Mouse (Mus musculus) heart, postnatal 10 days (tissue): ENCODE measurements around the gene Mat2a. TPM values are rescaled to one million over a fixed set of nuclear protein-coding genes. Genes with fewer than 3 reads are reported as not detected.
"Not testable (repeated sequence)": the region's sequence is repeated elsewhere in the genome, so short reads cannot be mapped to it uniquely, and the experiment has no call there.

ENCODE experiments used
- DNase-seq, 2 experiments: peaks; one replicate each; pipeline ENCODE4 v3.0.0; 2021
- intact Hi-C: fragments of 180-260 bp; cut with DNase I; formaldehyde crosslinking; loops from one replicate; pipeline ENCODE4 v1.15.1; 2025
- total RNA-seq, 2 experiments: library from RNA; stranded (reverse); gene quantifications; 2 replicates each; pipeline ENCODE4 v1.2.3; 2021

Mat2a gene
- 100 to 1,000 TPM; 204 to 226 TPM for total RNA-seq

- peak; percentile 96 for DNase-seq
- intact Hi-C loops, result loop anchor here (5.0 kb wide), 1 partner anchor 73 kb away; no protein-coding TSS in a partner anchor
Observed at GRCm38 (mm10) chr6:72439355-72440185, at the start of gene Mat2a. Mat2a (minus strand) TSS chr6:72439558.

- intact Hi-C loops, result no loop called here
- DNase-seq, result peak; percentile 68 to 69
Observed at GRCm38 (mm10) chr6:72488850-72489249, 49.5 kb upstream of the Mat2a start.

- intact Hi-C loops, result no loop called here
- DNase-seq, result no peak
Observed at GRCm38 (mm10) chr6:72487282-72487681, 47.9 kb upstream of the Mat2a start.

GRCm38 (mm10) chr6:72486307-72486706 is 46.9 kb upstream of the Mat2a start:
- intact Hi-C loops, result no loop called here
- DNase-seq, result no peak

- intact Hi-C loops, result no loop called here
- DNase-seq, result no peak
Observed at GRCm38 (mm10) chr6:72484887-72485286, 45.5 kb upstream of the Mat2a start.

GRCm38 (mm10) chr6:72482156-72482555 is 42.8 kb upstream of the Mat2a start:
- DNase-seq, result no peak
- intact Hi-C loops, result no loop called here

GRCm38 (mm10) chr6:72480422-72480702 is 41.0 kb upstream of the Mat2a start:
- no peak for DNase-seq
- intact Hi-C loops, result no loop called here

- intact Hi-C loops, result no loop called here
- no peak for DNase-seq
Observed at GRCm38 (mm10) chr6:72479645-72480421, 40.5 kb upstream of the Mat2a start.

- intact Hi-C loops, DNase-seq: not testable (repeated sequence)
Observed at GRCm38 (mm10) chr6:72478691-72479090, 39.3 kb upstream of the Mat2a start.

- DNase-seq, result peak in 1 of 2 experiments; percentile 29
- intact Hi-C loops, result no loop called here
Observed at GRCm38 (mm10) chr6:72477621-72478020, 38.3 kb upstream of the Mat2a start.

GRCm38 (mm10) chr6:72476836-72477235 is 37.5 kb upstream of the Mat2a start:
- intact Hi-C loops, result no loop called here
- no peak for DNase-seq

GRCm38 (mm10) chr6:72475221-72475985 is 36.0 kb upstream of the Mat2a start:
- peak; percentile 46 to 63 for DNase-seq
- intact Hi-C loops, result no loop called here

- intact Hi-C loops, result no loop called here
- DNase-seq, result peak; percentile 72 to 73
Observed at GRCm38 (mm10) chr6:72473264-72474041, 34.1 kb upstream of the Mat2a start.

- intact Hi-C loops, result no loop called here
- no peak for DNase-seq
Observed at GRCm38 (mm10) chr6:72466171-72466570, 26.8 kb upstream of the Mat2a start.

GRCm38 (mm10) chr6:72465361-72466157 is 26.2 kb upstream of the Mat2a start:
- DNase-seq, result peak; percentile 55 to 64
- intact Hi-C loops, result no loop called here

GRCm38 (mm10) chr6:72462550-72463257 is 23.3 kb upstream of the Mat2a start:
- intact Hi-C loops, DNase-seq: not testable (repeated sequence)

GRCm38 (mm10) chr6:72460036-72460801 is 20.9 kb upstream of the Mat2a start:
- DNase-seq, result no peak
- intact Hi-C loops, result no loop called here

- intact Hi-C loops, result no loop called here
- DNase-seq, result no peak
Observed at GRCm38 (mm10) chr6:72458921-72459320, 19.6 kb upstream of the Mat2a start.
